32 mouse cellular contexts compared by ENCODE assay signal in genomic region chr13:100200778-100201177, GRCm38 (mm10). TPM values are rescaled to one million over a fixed set of nuclear protein-coding genes. Genes with fewer than 3 reads are reported as not detected.
DNase-seq lines count a peak whose midpoint lies in the region; ATAC-seq and TF ChIP-seq lines count a peak whose summit lies in the region.
"Had no signal": no experiment of that assay in that cellular context is flagged by ENCODE, and none has a peak within 500 bp of the region (broad histone marks: within the 10 kb centered on the region; RNA-seq: fewer than 3 reads in every experiment).

No protein-coding gene starts in this region.

- no peak overlapping the region for H3K9ac ChIP-seq in CH12.LX (ENCODE audit: insufficient read depth, low read depth)
- no peak overlapping the region for H3K9ac ChIP-seq in liver, embryonic 12.5 days
- H3K9ac ChIP-seq in liver, postnatal 0 days (replicated peaks): no peak overlapping the region
- H3K9ac ChIP-seq: forebrain, embryonic 13.5 days; heart, embryonic 15.5 days; hindbrain, embryonic 12.5 days; limb, embryonic 12.5 days; midbrain, embryonic 15.5 days; neural tube, embryonic 15.5 days had no signal

- in situ Hi-C loops in CH12.LX (cut with MboI; ENCODE audit: low pct_ligation_motif_present, low pct_unique_long_range_greater_than_20kb, low sequenced_read_pairs): no loop called here

- H3K79me2 ChIP-seq in CH12.LX (replicated peaks; ENCODE audit: control insufficient read depth, extremely low read depth, insufficient read depth, poor library complexity, severe bottlenecking): peaks cover 5% of the 10 kb centered on the region; the same call in 1 of the 2 replicates

- no peak for TF ChIP-seq EP300 in CH12.LX (IDR thresholded peaks at IDR 0.05; ENCODE audit: low read length)
- no peak for TF ChIP-seq EP300 in liver, postnatal 0 days (IDR thresholded peaks at IDR 0.05; ENCODE audit: low read depth)

- no peaks in the 10 kb centered on the region for H3K9me3 ChIP-seq in CH12.LX (replicated peaks; ENCODE audit: low read length)
- H3K9me3 ChIP-seq in liver, embryonic 12.5 days (replicated peaks): no peaks in the 10 kb centered on the region
- H3K9me3 ChIP-seq in liver, postnatal 0 days (ENCODE audit: low read length): no peaks in the 10 kb centered on the region
- H3K9me3 ChIP-seq: forebrain, embryonic 13.5 days; heart, embryonic 10.5 days; heart, embryonic 15.5 days; hindbrain, embryonic 12.5 days; limb, embryonic 12.5 days; midbrain, embryonic 15.5 days; neural tube, embryonic 15.5 days had no signal

- H3K27ac ChIP-seq in CH12.LX (ENCODE audit: insufficient read depth, low read depth): no peak overlapping the region
- H3K27ac ChIP-seq in bone marrow, adult 2 months (ENCODE audit: control insufficient read depth, insufficient read depth, low read depth, low read length, poor library complexity): no peak overlapping the region
- H3K27ac ChIP-seq in liver, embryonic 12.5 days: no peak overlapping the region
- no peak overlapping the region for H3K27ac ChIP-seq in liver, postnatal 0 days (ENCODE audit: low read depth)
- H3K27ac ChIP-seq: forebrain, embryonic 13.5 days; heart, embryonic 10.5 days; heart, embryonic 15.5 days; hindbrain, embryonic 12.5 days; hindbrain, postnatal 0 days; layer of hippocampus, adult 2 months; left cerebral cortex, adult 2 months; limb, embryonic 12.5 days; midbrain, embryonic 15.5 days; neural tube, embryonic 15.5 days; stomach, postnatal 0 days had no signal

- TF ChIP-seq RAD21 in CH12.LX (IDR thresholded peaks at IDR 0.05; ENCODE audit: low read depth, low read length): no peak

- peaks cover 5 to 16% of the 10 kb centered on the region in 2 experiments; a peak in 3 of 4 replicates for H3K4me1 ChIP-seq in CH12.LX (ENCODE audit: control insufficient read depth in 1 of 2, insufficient read depth in 2 of 2)
- peaks cover 1% of the 10 kb centered on the region for H3K4me1 ChIP-seq in bone marrow, adult 2 months (ENCODE audit: control insufficient read depth, insufficient read depth, low read length)
- peaks cover 14% of the 10 kb centered on the region; the same call in 1 of the 2 replicates for H3K4me1 ChIP-seq in liver, embryonic 12.5 days
- H3K4me1 ChIP-seq in liver, postnatal 0 days (ENCODE audit: insufficient read depth): peaks cover 5% of the 10 kb centered on the region; the same call in 1 of the 2 replicates
- H3K4me1 ChIP-seq: forebrain, embryonic 13.5 days; heart, embryonic 10.5 days; heart, embryonic 15.5 days; hindbrain, embryonic 12.5 days; limb, embryonic 12.5 days; midbrain, embryonic 15.5 days; neural tube, embryonic 15.5 days had no signal

- H3K4me3 ChIP-seq in CH12.LX (replicated peaks in 1 of 3; ENCODE audit: low read depth in 2 of 3, low read length in 2 of 3, poor library complexity in 1 of 3): no peak overlapping the region
- peak overlapping the region; percentile 24 for H3K4me3 ChIP-seq in bone marrow, adult 2 months (replicated peaks; ENCODE audit: control insufficient read depth, low read depth, low read length)
- H3K4me3 ChIP-seq in liver, embryonic 12.5 days: peak overlapping the region; percentile 49
- H3K4me3 ChIP-seq in liver, postnatal 0 days (ENCODE audit: low read depth, low read length): no peak overlapping the region
- H3K4me3 ChIP-seq: forebrain, embryonic 13.5 days; heart, embryonic 10.5 days; heart, embryonic 15.5 days; hindbrain, embryonic 12.5 days; layer of hippocampus, adult 2 months; left cerebral cortex, adult 2 months; limb, embryonic 12.5 days; midbrain, embryonic 15.5 days; neural tube, embryonic 15.5 days had no signal

- H3K36me3 ChIP-seq in CH12.LX (replicated peaks in 1 of 2; ENCODE audit: control insufficient read depth in 1 of 2, insufficient read depth in 1 of 2, low read length in 1 of 2): peaks cover 5 to 14% of the 10 kb centered on the region in 2 experiments
- H3K36me3 ChIP-seq in liver, embryonic 12.5 days: no peaks in the 10 kb centered on the region
- no peaks in the 10 kb centered on the region for H3K36me3 ChIP-seq in liver, postnatal 0 days (replicated peaks; ENCODE audit: insufficient read depth, low read length)
- H3K36me3 ChIP-seq: heart, embryonic 10.5 days; heart, embryonic 15.5 days; hindbrain, embryonic 12.5 days; limb, embryonic 12.5 days; midbrain, embryonic 15.5 days; neural tube, embryonic 15.5 days had no signal

- no peaks in the 10 kb centered on the region for H3K27me3 ChIP-seq in CH12.LX (replicated peaks)
- no peaks in the 10 kb centered on the region for H3K27me3 ChIP-seq in liver, embryonic 12.5 days (replicated peaks)
- no peaks in the 10 kb centered on the region for H3K27me3 ChIP-seq in liver, postnatal 0 days (ENCODE audit: insufficient read depth, low read length)
- H3K27me3 ChIP-seq: forebrain, embryonic 13.5 days; heart, embryonic 15.5 days; hindbrain, embryonic 12.5 days; limb, embryonic 12.5 days; midbrain, embryonic 15.5 days; neural tube, embryonic 15.5 days had no signal

- dilution Hi-C loops in CH12.LX (cut with MboI; ENCODE audit: extremely low pct_ligation_motif_present, extremely low pct_unique_long_range_greater_than_20kb, low sequenced_read_pairs): no loop called here

- DNase-seq in CH12.LX (ENCODE audit: extremely low read depth): no peak
- no peak for DNase-seq in liver, postnatal 0 days
- no peak for DNase-seq in embryo, embryonic 10.5 days (ENCODE audit: low spot score)
- DNase-seq in thymus, postnatal 25 days: no peak
- DNase-seq in lung, postnatal 14 days: no peak
- DNase-seq: adrenal gland, adult 2 months; cerebellum, adult 11 months; cerebellum, adult 9-10 months; gastrocnemius, postnatal 14 days; kidney, adult 11 months; kidney, postnatal 14 days; lung, adult 18-20 months; retina, postnatal 1 day; right cerebral cortex, postnatal 25 days; thymus, adult 18-20 months; thymus, postnatal 36 days had no signal

- ATAC-seq in liver, embryonic 12.5 days: peak; percentile 75
- ATAC-seq in liver, postnatal 0 days: no peak
- ATAC-seq: activated CD4-positive, CD25-positive, alpha-beta regulatory T cell, adult 4 months; CD4-positive, CD25-positive, alpha-beta regulatory T cell, adult 4 months; forebrain, embryonic 13.5 days; hindbrain, postnatal 0 days; lung, postnatal 0 days; midbrain, embryonic 15.5 days had no signal

- H3K4me2 ChIP-seq in CH12.LX (ENCODE audit: insufficient read depth, low read depth, poor library complexity, severe bottlenecking): peak overlapping the region; percentile 32
- peak overlapping the region; percentile 56 for H3K4me2 ChIP-seq in liver, embryonic 12.5 days
- H3K4me2 ChIP-seq in liver, postnatal 0 days (ENCODE audit: low read depth, low read length): peak overlapping the region; percentile 53
- H3K4me2 ChIP-seq: forebrain, embryonic 13.5 days; heart, embryonic 15.5 days; hindbrain, embryonic 12.5 days; limb, embryonic 12.5 days; midbrain, embryonic 15.5 days; neural tube, embryonic 15.5 days had no signal

- TF ChIP-seq CTCF in CH12.LX (conservative IDR thresholded peaks at IDR 0.05 in 1 of 2, IDR thresholded peaks at IDR 0.05 in 1 of 2; ENCODE audit: low read depth in 2 of 2, low read length in 2 of 2): no peak
- no peak for TF ChIP-seq CTCF in bone marrow, adult 2 months (IDR thresholded peaks at IDR 0.05; ENCODE audit: control insufficient read depth, insufficient read depth, low read length)
- no peak for TF ChIP-seq CTCF in liver, postnatal 0 days (IDR thresholded peaks at IDR 0.05; ENCODE audit: low read depth)

- no peak for TF ChIP-seq POLR2A in CH12.LX (IDR thresholded peaks at IDR 0.05; ENCODE audit: low read depth, low read length)
- no peak for TF ChIP-seq POLR2A in bone marrow, adult 2 months (IDR thresholded peaks at IDR 0.05; ENCODE audit: borderline replicate concordance, control insufficient read depth, low read depth, low read length)

TF ChIP-seq in CH12.LX, 34 proteins besides CTCF, POLR2A, EP300 and RAD21:
- TF ChIP-seq ZC3H11A (IDR thresholded peaks at IDR 0.05; ENCODE audit: low read depth, low read length) (no peak), E2F4 (IDR thresholded peaks at IDR 0.05; ENCODE audit: insufficient replicate concordance, low read depth, low read length) (no peak), MXI1 (IDR thresholded peaks at IDR 0.05; ENCODE audit: low read depth, low read length) (no peak), MEF2A (IDR thresholded peaks at IDR 0.05; ENCODE audit: borderline replicate concordance, low read depth, low read length) (no peak), BHLHE40 (IDR thresholded peaks at IDR 0.05; ENCODE audit: low read depth, low read length) (no peak), KAT2A (IDR thresholded peaks at IDR 0.05; ENCODE audit: insufficient replicate concordance, low read length) (no peak), JUN (IDR thresholded peaks at IDR 0.05; ENCODE audit: insufficient read depth, low read depth, low read length) (no peak), HCFC1 (IDR thresholded peaks at IDR 0.05; ENCODE audit: low read depth, low read length) (no peak)

RNA-seq across cellular contexts. Expression of gene Naip2, which starts 1.1 kb away (rescaled TPM):
- total RNA-seq in CH12.LX (2012; rRNA removed) (10.8 and 12.8 TPM in 2 replicates), CH12.LX (2014; rRNA removed) (13.3 and 14.4 TPM in 2 replicates)
- polyA plus RNA-seq in CH12.LX (2012; ENCODE audit: insufficient read length, low read depth): 12.6 TPM in 2 replicates
- polyA plus RNA-seq in bone marrow, adult 2 months (2011; ENCODE audit: insufficient read depth, insufficient read length, low replicate concordance, missing spikeins): 1.3 and 7.9 TPM in 2 replicates
- 1.3 and 1.5 TPM in 2 replicates for polyA plus RNA-seq in liver, embryonic 12.5 days (2016; fragmentation: Nextera tagmentation; extraction: Ambion mirVana)
- 1.1 and 1.4 TPM in 2 replicates for polyA plus RNA-seq in liver, postnatal 0 days (2015; fragmentation: Nextera tagmentation; extraction: Ambion mirVana)

RNA-seq across cellular contexts. Expression of gene Naip5, which starts 45.3 kb away (rescaled TPM):
- total RNA-seq in CH12.LX (2012; rRNA removed) (5.0 and 7.1 TPM in 2 replicates), CH12.LX (2014; rRNA removed) (8.2 and 10.6 TPM in 2 replicates)
- polyA plus RNA-seq in CH12.LX (2012; ENCODE audit: insufficient read length, low read depth): 8.7 and 10.0 TPM in 2 replicates
- polyA plus RNA-seq in bone marrow, adult 2 months (2011; ENCODE audit: insufficient read depth, insufficient read length, low replicate concordance, missing spikeins): 6.8 and 16.8 TPM in 2 replicates
- polyA plus RNA-seq in liver, embryonic 12.5 days (2016; fragmentation: Nextera tagmentation; extraction: Ambion mirVana): 0.42 and 0.69 TPM in 2 replicates
- 0.50 and 0.53 TPM in 2 replicates for polyA plus RNA-seq in liver, postnatal 0 days (2015; fragmentation: Nextera tagmentation; extraction: Ambion mirVana)
- polyA plus RNA-seq: limb, embryonic 12.5 days had no signal

Comparison
In these comparisons a context has a peak if more than half of its experiments do, and no peak if none do; other contexts are left out.
1. H3K4me3 ChIP-seq: peak in bone marrow, adult 2 months (single experiment) and liver, embryonic 12.5 days (single experiment); none in CH12.LX (0 of 3) and liver, postnatal 0 days (single experiment).
2. Peak in every context shown above with its lines, with median percentiles within 50 percentile points of each other: H3K4me2 ChIP-seq.